Mouse (Mus musculus): ENCODE measurements around the gene Podxl. TPM values are rescaled to one million over a fixed set of nuclear protein-coding genes. Genes with fewer than 3 reads are reported as not detected.
A peak's percentile ranks its signal among the peaks of the same experiment; 100 is the strongest.

The Podxl gene
- polyA plus RNA-seq, 1 experiment from 2014 or later, result 13.2 TPM

DNA sequence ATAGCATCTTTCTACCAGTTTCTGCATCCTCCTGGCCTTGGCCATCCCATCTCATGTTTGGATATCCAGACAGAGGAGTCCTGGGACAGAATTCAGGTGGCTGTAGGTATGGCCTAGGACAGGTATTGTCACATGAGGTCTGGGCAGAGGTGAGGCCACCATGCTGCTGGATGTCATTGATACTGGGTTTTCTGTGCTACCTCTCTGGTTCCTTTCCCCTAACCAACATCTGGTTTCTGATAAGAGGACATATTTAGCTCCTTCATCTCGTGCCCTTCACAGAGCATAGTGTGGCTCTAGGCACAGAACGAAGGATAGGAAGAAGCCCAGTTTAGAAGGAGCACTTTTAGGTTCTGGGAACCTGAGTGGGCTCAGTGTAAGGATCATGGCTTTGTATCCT, 28.3 kb upstream of the Podxl start:
- no peak overlapping the region for H3K4me2 ChIP-seq
- H3K9ac ChIP-seq, result no peak overlapping the region
- ATAC-seq, result no peak
- peaks cover 17% of the 10 kb centered on the region for H3K4me1 ChIP-seq
- no peaks in the 10 kb centered on the region for H3K27me3 ChIP-seq
- H3K9me3 ChIP-seq (replicated peaks), result no peaks in the 10 kb centered on the region
- H3K27ac ChIP-seq, result no peak overlapping the region
- no peak overlapping the region for H3K4me3 ChIP-seq
- no peaks in the 10 kb centered on the region for H3K36me3 ChIP-seq (ENCODE audit: poor library complexity, severe bottlenecking)
- 70% methylated on average over 2 of the region's 2 CpGs for WGBS

DNA sequence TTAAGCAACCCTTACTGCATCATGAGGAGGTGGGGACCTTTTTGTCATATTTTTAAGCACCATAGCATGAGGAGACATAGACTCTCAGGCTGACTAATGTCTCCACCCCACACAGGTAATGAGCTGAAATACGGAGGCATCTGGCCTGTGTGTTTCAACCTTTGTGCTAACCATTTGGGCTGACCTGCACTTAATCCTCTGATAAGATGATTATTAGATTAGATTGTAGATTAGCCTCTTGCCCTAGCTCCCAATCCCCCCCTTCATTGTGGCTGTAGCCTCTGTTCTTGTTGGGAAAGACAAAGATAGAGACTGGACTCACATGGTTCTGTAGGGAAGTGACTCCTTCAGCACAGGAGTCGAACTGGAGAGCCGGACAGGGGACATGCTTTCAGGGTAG, 27.9 kb upstream of the Podxl start:
- H3K4me3 ChIP-seq, result no peak overlapping the region
- ATAC-seq, result no peak
- peaks cover 13% of the 10 kb centered on the region for H3K4me1 ChIP-seq
- H3K9ac ChIP-seq, result no peak overlapping the region
- H3K27ac ChIP-seq, result no peak overlapping the region
- no peak overlapping the region for H3K4me2 ChIP-seq
- H3K9me3 ChIP-seq (replicated peaks), result no peaks in the 10 kb centered on the region
- H3K27me3 ChIP-seq, result no peaks in the 10 kb centered on the region
- no peaks in the 10 kb centered on the region for H3K36me3 ChIP-seq (ENCODE audit: poor library complexity, severe bottlenecking)
- WGBS, result 87% methylated on average over 3 of the region's 3 CpGs

DNA sequence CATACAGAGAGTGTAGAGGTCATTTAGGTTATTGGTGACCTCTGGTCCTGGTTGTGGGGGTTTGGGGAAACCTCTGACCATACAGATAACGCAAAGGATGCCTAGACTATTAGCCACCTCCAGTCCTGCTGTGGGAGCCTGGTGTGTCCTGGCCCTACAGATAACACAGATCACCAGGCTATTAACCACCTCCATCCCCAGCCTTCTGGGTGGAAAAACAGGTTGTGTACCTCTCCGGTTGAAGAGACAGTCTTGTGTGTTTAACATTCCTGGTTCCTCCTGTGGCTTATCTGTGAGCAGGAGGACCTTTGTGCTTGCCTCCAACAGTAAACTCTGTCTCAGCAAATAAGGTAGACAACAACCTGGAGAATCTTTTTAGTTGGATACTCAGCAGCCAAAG, 27.0 kb upstream of the Podxl start:
- 92% methylated on average over 2 of the region's 2 CpGs for WGBS

DNA sequence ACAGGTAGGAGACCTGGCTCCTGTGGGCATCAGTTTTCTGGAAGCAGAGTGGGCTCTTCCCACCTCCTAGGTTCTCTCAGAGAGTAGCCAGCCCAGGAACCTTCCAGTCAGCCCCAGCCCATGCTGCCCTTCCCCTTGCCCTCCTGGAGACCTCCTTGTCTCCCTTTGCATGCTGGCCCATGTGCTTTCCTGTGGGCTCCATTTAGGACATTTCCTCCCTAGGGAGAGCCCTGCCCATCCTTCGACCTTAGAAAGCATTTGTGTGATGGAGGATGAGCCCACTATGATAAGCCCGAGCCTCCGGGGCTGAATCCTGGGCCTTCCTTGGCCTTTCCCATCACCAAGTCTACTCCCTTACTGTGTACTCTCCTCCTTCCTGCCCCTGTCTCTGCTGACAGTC, 25.5 kb upstream of the Podxl start:
- H3K27me3 ChIP-seq, result no peaks in the 10 kb centered on the region
- no peak for ATAC-seq
- H3K4me1 ChIP-seq, result 0 out of 2 replicates have a peak, but pooled peaks cover 6% of the 10 kb centered on the region
- H3K9ac ChIP-seq, result no peak overlapping the region
- no peak overlapping the region for H3K4me2 ChIP-seq
- H3K36me3 ChIP-seq (ENCODE audit: poor library complexity, severe bottlenecking), result no peaks in the 10 kb centered on the region
- H3K9me3 ChIP-seq (replicated peaks), result no peaks in the 10 kb centered on the region
- 94% methylated on average over 3 of the region's 3 CpGs for WGBS
- no peak overlapping the region for H3K27ac ChIP-seq
- no peak overlapping the region for H3K4me3 ChIP-seq

More for the DNA sequence above, 27.0 kb upstream of the Podxl start:
- Histone ChIP-seq H3K36me3 (ENCODE audit: poor library complexity, severe bottlenecking) (no peaks in the 10 kb centered on the region), H3K27me3 (no peaks in the 10 kb centered on the region), H3K9ac (no peak overlapping the region), H3K4me1 (peaks cover 6% of the 10 kb centered on the region; the same call in 1 of the 2 replicates), H3K9me3 (replicated peaks) (no peaks in the 10 kb centered on the region), H3K4me3 (no peak overlapping the region), H3K27ac (no peak overlapping the region), H3K4me2 (no peak overlapping the region)
- ATAC-seq, result no peak

DNA sequence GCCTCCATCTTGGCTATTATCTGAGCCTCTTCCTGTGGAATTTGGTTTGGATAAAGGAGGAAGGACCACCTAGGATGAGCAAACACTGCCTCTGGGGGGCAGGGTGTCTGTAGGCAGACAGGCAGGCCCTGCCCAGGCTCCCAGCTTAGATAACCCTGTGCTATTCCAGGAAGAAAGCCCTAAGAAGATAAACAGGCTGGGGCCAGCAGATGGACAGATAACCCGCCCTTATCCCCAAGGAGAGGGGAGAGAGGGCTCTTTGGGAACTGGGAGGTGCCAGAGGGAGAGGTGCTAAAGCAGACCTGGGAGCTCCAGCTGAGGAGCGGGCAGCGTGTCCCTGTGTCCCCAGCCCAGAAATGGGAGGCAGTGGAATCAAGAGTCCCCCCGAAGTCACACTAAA, 23.9 kb upstream of the Podxl start:
- WGBS, result 69% methylated on average over 4 of the region's 4 CpGs
- no peak for ATAC-seq
- 0 out of 2 replicates have a peak, but pooled peaks cover 4% of the 10 kb centered on the region for H3K4me1 ChIP-seq

DNA sequence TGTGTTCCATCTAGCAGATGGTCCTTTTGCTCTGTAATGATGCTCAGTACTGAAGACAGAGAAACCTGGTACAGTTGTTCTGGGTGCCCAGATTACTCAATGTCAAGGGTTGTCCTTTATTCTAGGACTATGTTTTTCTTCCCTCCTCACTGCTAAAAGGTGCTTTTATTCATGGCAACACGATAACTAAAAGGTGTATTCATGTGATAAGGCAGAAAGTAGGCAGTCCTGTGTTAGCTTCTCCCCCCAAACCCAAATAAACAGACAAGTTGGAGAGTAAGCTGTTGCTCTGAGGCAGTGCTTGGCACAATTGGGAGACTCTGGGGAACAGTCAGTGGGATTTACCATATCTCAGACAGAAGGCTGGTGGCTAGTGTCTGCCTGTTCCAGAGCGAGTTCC, 22.3 kb upstream of the Podxl start:
- Histone ChIP-seq H3K4me2 (no peak overlapping the region), H3K27me3 (no peaks in the 10 kb centered on the region), H3K36me3 (ENCODE audit: poor library complexity, severe bottlenecking) (no peaks in the 10 kb centered on the region), H3K4me3 (no peak overlapping the region), H3K4me1 (no peaks in the 10 kb centered on the region), H3K9ac (no peak overlapping the region), H3K27ac (no peak overlapping the region), H3K9me3 (replicated peaks) (no peaks in the 10 kb centered on the region)
- no peak for ATAC-seq
- 85% methylated on average over 2 of the region's 2 CpGs for WGBS

More for the DNA sequence above, 23.9 kb upstream of the Podxl start:
- H3K4me2 ChIP-seq, result no peak overlapping the region
- H3K27ac ChIP-seq, result no peak overlapping the region
- H3K27me3 ChIP-seq, result no peaks in the 10 kb centered on the region
- H3K36me3 ChIP-seq (ENCODE audit: poor library complexity, severe bottlenecking), result no peaks in the 10 kb centered on the region
- H3K4me3 ChIP-seq, result no peak overlapping the region
- no peak overlapping the region for H3K9ac ChIP-seq
- no peaks in the 10 kb centered on the region for H3K9me3 ChIP-seq (replicated peaks)

DNA sequence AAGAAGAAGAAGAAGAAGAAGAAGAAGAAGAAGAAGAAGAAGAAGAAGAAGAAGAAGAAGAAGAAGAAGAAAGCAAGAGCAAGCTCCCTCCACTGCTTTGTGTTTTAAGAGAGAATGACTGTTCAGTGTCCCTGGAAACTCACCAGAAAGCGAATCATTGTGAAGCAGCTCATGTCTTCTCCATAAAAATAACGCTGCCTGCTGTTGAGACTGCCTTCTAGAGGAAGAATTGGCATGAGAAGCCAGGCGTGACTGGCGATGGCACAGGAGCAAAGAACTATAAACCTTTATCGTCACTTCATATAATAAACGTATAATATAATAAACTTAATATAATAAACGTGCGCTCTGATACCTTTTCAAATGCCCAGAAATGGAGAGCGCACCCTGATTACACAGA, 12.4 kb upstream of the Podxl start:
- WGBS, result 89% methylated on average over 9 of the region's 9 CpGs
- H3K36me3 ChIP-seq (ENCODE audit: poor library complexity, severe bottlenecking), result no peaks in the 10 kb centered on the region
- ATAC-seq, result no peak
- no peak overlapping the region for H3K27ac ChIP-seq
- no peak overlapping the region for H3K9ac ChIP-seq
- H3K9me3 ChIP-seq (replicated peaks), result no peaks in the 10 kb centered on the region
- no peak overlapping the region for H3K4me2 ChIP-seq
- H3K4me1 ChIP-seq, result no peaks in the 10 kb centered on the region
- no peak overlapping the region for H3K4me3 ChIP-seq
- H3K27me3 ChIP-seq, result no peaks in the 10 kb centered on the region

DNA sequence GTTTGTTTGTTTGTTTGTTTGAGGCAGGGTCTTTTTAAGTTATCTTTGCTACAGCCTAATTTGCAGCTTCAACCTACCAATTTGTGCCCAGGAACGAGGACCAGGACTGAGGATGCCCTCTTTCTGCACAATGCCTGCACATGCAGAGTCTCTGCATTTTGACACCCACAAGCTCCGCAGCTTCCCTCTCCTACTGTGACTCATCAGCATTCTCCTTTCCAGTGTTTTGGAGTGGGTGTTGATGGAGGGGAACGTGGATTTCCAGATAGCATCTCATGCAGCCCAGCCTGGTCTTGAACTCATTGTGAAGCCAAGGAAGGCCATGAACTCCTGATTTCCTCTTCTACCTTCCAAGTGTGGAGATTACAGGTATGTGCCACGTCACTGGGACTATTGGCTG, 11.3 kb upstream of the Podxl start:
- Histone ChIP-seq H3K4me1 (no peaks in the 10 kb centered on the region), H3K36me3 (ENCODE audit: poor library complexity, severe bottlenecking) (no peaks in the 10 kb centered on the region), H3K27ac (no peak overlapping the region), H3K9me3 (replicated peaks) (no peaks in the 10 kb centered on the region), H3K4me3 (no peak overlapping the region), H3K27me3 (no peaks in the 10 kb centered on the region), H3K9ac (no peak overlapping the region), H3K4me2 (no peak overlapping the region)
- 76% methylated on average over 4 of the region's 4 CpGs for WGBS
- no peak for ATAC-seq

DNA sequence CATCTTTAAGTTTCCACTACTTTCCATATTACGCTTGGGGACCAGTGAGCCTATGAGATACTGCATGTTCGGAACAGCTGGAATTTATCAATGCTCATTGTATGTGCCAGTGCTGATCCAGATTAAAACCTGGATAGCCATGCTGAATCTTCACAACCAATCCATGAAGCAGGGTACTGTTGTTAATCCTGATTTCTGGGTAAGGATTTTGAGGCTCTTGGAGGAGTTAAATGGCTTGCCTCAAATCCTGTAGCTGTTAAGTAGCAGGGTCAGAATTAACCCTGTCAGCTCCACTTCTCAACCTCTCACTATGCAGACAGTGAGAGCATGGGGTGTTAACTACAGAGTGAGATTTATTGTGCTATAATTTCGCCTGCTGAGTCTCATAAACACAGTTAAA, 7.7 kb upstream of the Podxl start:
- WGBS, result 67% methylated on average over 3 of the region's 3 CpGs
- H3K9ac ChIP-seq, result no peak overlapping the region

DNA sequence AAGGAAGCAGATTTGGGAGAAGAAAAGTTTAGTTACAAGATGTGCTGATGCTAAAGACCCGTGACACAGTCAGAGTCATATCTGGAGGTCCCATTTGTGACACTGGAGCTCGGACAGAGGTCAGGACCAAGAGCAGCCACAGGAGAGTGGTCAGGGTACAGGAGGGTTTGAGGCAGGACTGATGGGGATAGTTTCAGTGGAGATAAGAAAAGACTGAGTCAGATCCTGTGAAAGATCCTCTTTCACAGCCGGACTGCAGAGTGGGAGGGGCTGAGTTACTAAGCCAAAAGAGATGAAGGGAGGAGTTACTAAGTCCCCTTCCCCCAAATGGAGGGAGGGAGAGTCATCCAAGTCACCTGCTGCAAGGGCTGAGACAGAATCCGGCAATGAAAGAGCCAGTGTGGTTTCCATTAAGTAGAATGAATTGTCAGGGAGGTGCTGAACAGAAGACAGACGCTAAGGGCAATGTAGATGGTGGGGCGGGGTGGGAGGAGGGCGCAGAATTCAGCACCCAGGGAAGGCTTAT, 4.4 kb upstream of the Podxl start:
- Histone ChIP-seq H3K27ac (no peak overlapping the region), H3K4me2 (no peak overlapping the region), H3K36me3 (ENCODE audit: poor library complexity, severe bottlenecking) (no peaks in the 10 kb centered on the region), H3K9me3 (replicated peaks) (no peaks in the 10 kb centered on the region), H3K4me1 (peaks cover 21% of the 10 kb centered on the region), H3K27me3 (no peaks in the 10 kb centered on the region), H3K4me3 (no peak overlapping the region), H3K9ac (no peak overlapping the region)
- WGBS, result 32% methylated on average over 7 of the region's 7 CpGs
- no peak for ATAC-seq

More for the DNA sequence above, 7.7 kb upstream of the Podxl start:
- Histone ChIP-seq H3K4me2 (no peak overlapping the region), H3K27ac (no peak overlapping the region), H3K27me3 (no peaks in the 10 kb centered on the region), H3K36me3 (ENCODE audit: poor library complexity, severe bottlenecking) (no peaks in the 10 kb centered on the region), H3K9me3 (replicated peaks) (no peaks in the 10 kb centered on the region), H3K4me3 (no peak overlapping the region), H3K4me1 (0 out of 2 replicates have a peak, but pooled peaks cover 10% of the 10 kb centered on the region)
- ATAC-seq, result no peak

DNA sequence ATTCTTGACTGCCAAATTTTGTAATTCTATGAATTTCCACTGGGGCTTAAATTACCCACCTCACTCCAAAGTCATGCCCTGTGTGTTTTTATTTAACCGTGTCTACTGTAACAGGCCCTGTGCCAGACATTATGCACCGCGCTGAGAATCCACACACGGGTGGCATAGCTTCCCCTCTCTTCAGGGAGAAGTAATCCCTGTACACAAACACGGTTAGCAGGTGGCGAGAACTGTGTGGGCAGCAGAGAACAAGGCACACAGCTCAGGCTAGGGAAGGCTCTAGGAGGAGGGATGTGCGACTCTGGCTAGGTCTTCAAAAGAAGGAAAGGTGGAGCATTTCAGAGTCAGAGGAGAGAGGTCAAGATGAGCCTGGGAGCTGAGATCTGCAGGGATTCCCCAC, 3.4 kb upstream of the Podxl start:
- Histone ChIP-seq H3K9ac (no peak overlapping the region), H3K27me3 (no peaks in the 10 kb centered on the region), H3K4me1 (peaks cover 31% of the 10 kb centered on the region), H3K4me3 (no peak overlapping the region), H3K9me3 (replicated peaks) (no peaks in the 10 kb centered on the region), H3K4me2 (no peak overlapping the region), H3K36me3 (ENCODE audit: poor library complexity, severe bottlenecking) (no peaks in the 10 kb centered on the region), H3K27ac (no peak overlapping the region)
- ATAC-seq, result no peak
- WGBS, result 25% methylated on average over 7 of the region's 7 CpGs

DNA sequence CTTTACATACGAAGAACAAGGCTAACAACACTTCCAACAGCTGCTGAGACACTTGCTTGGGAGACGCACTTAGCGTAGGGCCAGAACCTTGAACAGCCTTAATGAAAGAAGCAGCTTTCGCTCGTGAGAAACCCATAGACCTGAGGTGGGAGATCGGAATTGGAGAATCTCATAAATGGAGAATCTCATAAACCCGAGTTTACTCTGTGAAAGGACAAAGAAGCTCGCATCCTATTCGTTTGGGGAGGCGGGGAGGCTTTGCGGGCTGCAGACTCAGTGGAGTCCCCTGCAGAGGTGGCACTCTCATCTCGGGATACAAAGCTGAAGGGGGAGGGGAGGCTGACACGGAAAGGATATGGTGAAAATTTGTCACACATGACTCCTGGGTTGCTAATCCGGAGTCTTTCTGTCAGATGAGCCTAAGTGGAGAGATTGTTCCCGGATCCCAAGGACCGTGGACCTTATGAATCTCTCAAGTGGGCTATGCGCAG, 1.2 kb upstream of the Podxl start:
- 0 out of 2 replicates have a peak overlapping the region, but pooled peaks have one; percentile 36 for H3K27ac ChIP-seq
- H3K4me1 ChIP-seq, result peaks cover 51% of the 10 kb centered on the region
- no peaks in the 10 kb centered on the region for H3K9me3 ChIP-seq (replicated peaks)
- no peak for ATAC-seq
- peak overlapping the region; percentile 85 for H3K4me3 ChIP-seq
- peak overlapping the region; percentile 96 for H3K4me2 ChIP-seq
- H3K9ac ChIP-seq, result peak overlapping the region; percentile 93
- 2% methylated on average over 17 of the region's 17 CpGs for WGBS
- no peaks in the 10 kb centered on the region for H3K27me3 ChIP-seq
- H3K36me3 ChIP-seq (ENCODE audit: poor library complexity, severe bottlenecking), result no peaks in the 10 kb centered on the region

DNA sequence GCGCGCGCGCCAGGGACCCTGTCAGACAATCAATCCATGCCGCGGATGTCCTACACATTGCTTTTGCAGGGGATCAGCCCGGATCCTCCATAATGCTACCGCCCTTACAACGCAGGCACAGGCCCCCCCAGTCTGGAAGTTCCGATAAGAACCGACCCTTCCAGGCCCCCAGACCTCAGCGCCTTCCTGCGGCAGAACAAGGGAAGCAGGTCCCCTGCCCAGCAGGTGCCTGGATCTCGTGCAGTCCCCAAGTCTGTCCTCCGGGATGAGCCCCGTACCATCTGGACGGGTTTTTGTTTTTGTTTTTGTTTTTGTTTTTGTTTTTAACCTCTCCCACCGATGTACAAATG, 376 bp upstream of the Podxl start:
- H3K4me3 ChIP-seq, result peak overlapping the region; percentile 85
- H3K4me2 ChIP-seq, result peak overlapping the region; percentile 96
- H3K27ac ChIP-seq, result peak overlapping the region; percentile 59; the same call in 1 of the 2 replicates
- peaks cover 59% of the 10 kb centered on the region for H3K4me1 ChIP-seq
- H3K27me3 ChIP-seq, result no peaks in the 10 kb centered on the region
- 0% methylated on average over 18 of the region's 18 CpGs for WGBS
- ATAC-seq, result no peak; the same call in 1 of the 2 replicates
- no peaks in the 10 kb centered on the region for H3K36me3 ChIP-seq (ENCODE audit: poor library complexity, severe bottlenecking)
- H3K9ac ChIP-seq, result peak overlapping the region; percentile 93
- no peaks in the 10 kb centered on the region for H3K9me3 ChIP-seq (replicated peaks)

All from forebrain, embryonic 13.5 days (tissue).